Mouse (Mus musculus): ENCODE data around the gene Tmem129. TPM values are rescaled to one million over a fixed set of nuclear protein-coding genes. Genes with fewer than 3 reads are reported as not detected.

Gene Tmem129
- total and polyA plus RNA-seq, 3 experiments, result 40.2 to 51.3 TPM; not detected in 1

- TF ChIP-seq MYB (IDR thresholded peaks at IDR 0.05; ENCODE audit: low read depth, low read length), result no peak
- peak; percentile 45 for TF ChIP-seq ELF1 (IDR thresholded peaks at IDR 0.05; ENCODE audit: low read depth, low read length)
- no peak for TF ChIP-seq ZMIZ1 (IDR thresholded peaks at IDR 0.05; ENCODE audit: low read depth, low read length)
- TF ChIP-seq POLR2A (IDR thresholded peaks at IDR 0.05; ENCODE audit: control insufficient read depth in 1 of 2, insufficient read depth in 1 of 2, low read depth in 1 of 2, low read length in 2 of 2, poor library complexity in 1 of 2), result no peak
- TF ChIP-seq MEF2A (IDR thresholded peaks at IDR 0.05; ENCODE audit: extremely low read depth, insufficient replicate concordance, low read depth, low read length, poor library complexity, severe bottlenecking), result no peak
- TF ChIP-seq EP300 (IDR thresholded peaks at IDR 0.05; ENCODE audit: low read depth in 1 of 2, low read length in 2 of 2), result peak in 1 of 2 experiments; percentile 44; a peak in 1 of 4 replicates
- peak; percentile 51; the same call in 1 of the 2 replicates for TF ChIP-seq MAZ (IDR thresholded peaks at IDR 0.05; ENCODE audit: low read depth, low read length)
- peak; percentile 29; the same call in 1 of the 2 replicates for TF ChIP-seq RCOR1 (IDR thresholded peaks at IDR 0.05; ENCODE audit: low read depth, low read length)
- no peak for TF ChIP-seq CTCF (IDR thresholded peaks at IDR 0.05 in 2 of 3, conservative IDR thresholded peaks at IDR 0.05 in 1 of 3; ENCODE audit: control insufficient read depth in 1 of 3, insufficient read depth in 1 of 3, low read depth in 2 of 3, low read length in 3 of 3, poor library complexity in 1 of 3, severe bottlenecking in 1 of 3)
Observed at GRCm38 (mm10) chr5:33628820-33629300, 29.4 kb downstream of the Tmem129 start (continued).

- H3K4me3 ChIP-seq (ENCODE audit: control insufficient read depth in 1 of 2, insufficient read depth in 1 of 2, low read depth in 2 of 2, low read length in 2 of 2), result peak overlapping the region; percentile 51 to 93
- TF ChIP-seq RCOR1 (IDR thresholded peaks at IDR 0.05; ENCODE audit: low read depth, low read length) (no peak), EP300 (IDR thresholded peaks at IDR 0.05; ENCODE audit: low read depth in 1 of 2, low read length in 2 of 2) (peak; percentile 4 to 5; a peak in 1 of 4 replicates), SIN3A (IDR thresholded peaks at IDR 0.05; ENCODE audit: low read length) (peak; percentile 10; the same call in 1 of the 2 replicates), MAX (IDR thresholded peaks at IDR 0.05; ENCODE audit: low read length) (peak; percentile 87), USF2 (IDR thresholded peaks at IDR 0.05; ENCODE audit: borderline replicate concordance in 1 of 2, insufficient read depth in 1 of 2, low read depth in 1 of 2, low read length in 2 of 2) (peak in 1 of 2 experiments; percentile 79; a peak in 2 of 4 replicates), USF1 (IDR thresholded peaks at IDR 0.05; ENCODE audit: low read depth, low read length) (peak; percentile 95), ETS1 (IDR thresholded peaks at IDR 0.05; ENCODE audit: low read depth, low read length) (peak; percentile 71), TBP (IDR thresholded peaks at IDR 0.05; ENCODE audit: low read depth, low read length) (0 out of 2 replicates have a peak, but pooled peaks have one; percentile 51), MXI1 (IDR thresholded peaks at IDR 0.05; ENCODE audit: low read depth, low read length) (peak; percentile 81), TCF12 (IDR thresholded peaks at IDR 0.05; ENCODE audit: low read depth, low read length) (no peak)
- no peaks in the 10 kb centered on the region for H3K9me3 ChIP-seq (replicated peaks; ENCODE audit: insufficient read depth, low read length)
- peaks cover 0 to 17% of the 10 kb centered on the region in 2 experiments; a peak in 2 of 4 replicates for H3K36me3 ChIP-seq (ENCODE audit: control insufficient read depth in 1 of 2, insufficient read depth in 2 of 2, low read length in 2 of 2)
- no peaks in the 10 kb centered on the region for H3K27me3 ChIP-seq (ENCODE audit: control insufficient read depth in 1 of 2, insufficient read depth in 2 of 2, low read length in 2 of 2)
- peak overlapping the region; percentile 93 for H3K9ac ChIP-seq (ENCODE audit: control insufficient read depth, low read depth, low read length, poor library complexity, severe bottlenecking)
- peak overlapping the region; percentile 48 for H3K27ac ChIP-seq (ENCODE audit: control insufficient read depth, low read depth, low read length)
- peaks cover 10 to 17% of the 10 kb centered on the region in 2 experiments for H3K4me1 ChIP-seq (ENCODE audit: control insufficient read depth in 1 of 2, insufficient read depth in 2 of 2, low read length in 2 of 2)
- peaks cover 30% of the 10 kb centered on the region for H3K79me2 ChIP-seq (ENCODE audit: control insufficient read depth, insufficient read depth, low read length, poor library complexity)
- DNase-seq (ENCODE audit: low read depth, low spot score), result peak; percentile 88
Observed at GRCm38 (mm10) chr5:33627968-33628367, 30.2 kb downstream of the Tmem129 start.

Measured in MEL (cell line).